Mouse (Mus musculus) hindlimb bud, embryonic 11.5 days (tissue): ENCODE measurements at regions not wholly inside any gene's neighbourhood (a gene's known extent, or its start where the extent isn't known, plus 50 kb on each side); places are given as distances from the start of the nearest gene placed in this dataset.

Source experiments
- DNase-seq: peaks from one replicate; pipeline ENCODE4 v3.0.0-alpha.2; 2012; ENCODE audit warnings: low read depth, low spot score; ENCODE audit errors: extremely low spot score

DNA sequence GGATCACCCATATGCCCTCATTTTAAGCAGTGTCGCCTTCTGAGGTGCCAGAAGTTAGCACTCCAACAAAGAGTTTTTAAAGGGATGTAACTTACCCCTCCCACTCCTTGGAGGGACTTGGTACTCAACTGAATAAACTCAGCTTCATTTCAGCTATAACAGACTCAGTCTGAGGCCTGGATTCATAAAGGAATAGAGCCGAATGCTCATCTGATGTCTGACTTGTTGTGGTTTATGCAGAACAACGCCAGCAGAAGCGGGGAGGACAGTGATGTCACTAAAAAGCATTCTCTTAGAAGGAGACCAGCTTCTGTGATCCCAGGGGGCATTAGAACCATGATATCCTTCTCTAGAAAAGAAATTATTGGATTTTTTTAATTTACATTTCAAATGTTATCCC is 409.0 kb upstream of the Jarid2 start:
- no peak for DNase-seq

DNA sequence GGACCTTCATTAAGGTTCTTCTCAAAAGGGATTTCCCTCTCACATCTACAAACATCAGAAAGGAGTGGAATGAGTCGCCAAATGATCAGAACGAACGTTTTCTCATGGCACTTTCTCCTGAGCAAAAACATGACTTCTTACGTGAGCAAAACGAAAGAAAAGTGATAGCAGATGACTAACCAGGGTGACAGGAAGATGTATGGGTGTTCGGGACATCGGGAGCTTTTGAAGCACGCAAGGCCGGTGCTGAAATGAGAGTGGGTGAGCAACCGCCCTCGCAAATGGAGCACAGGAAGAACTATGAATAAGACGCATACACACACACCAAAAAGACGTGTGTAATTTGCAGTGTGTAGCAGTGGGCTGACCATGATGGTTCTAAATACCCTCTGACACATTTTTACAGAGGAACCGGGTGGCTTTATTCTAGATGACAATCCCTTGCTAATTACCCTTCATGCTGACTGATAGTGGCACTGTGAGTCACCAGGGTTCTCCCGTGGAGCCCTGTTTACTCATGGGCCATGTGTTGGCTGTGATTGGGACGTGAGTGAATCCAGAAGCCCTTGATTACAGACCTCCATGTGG is 408.2 kb upstream of the Jarid2 start:
- DNase-seq = no peak

DNA sequence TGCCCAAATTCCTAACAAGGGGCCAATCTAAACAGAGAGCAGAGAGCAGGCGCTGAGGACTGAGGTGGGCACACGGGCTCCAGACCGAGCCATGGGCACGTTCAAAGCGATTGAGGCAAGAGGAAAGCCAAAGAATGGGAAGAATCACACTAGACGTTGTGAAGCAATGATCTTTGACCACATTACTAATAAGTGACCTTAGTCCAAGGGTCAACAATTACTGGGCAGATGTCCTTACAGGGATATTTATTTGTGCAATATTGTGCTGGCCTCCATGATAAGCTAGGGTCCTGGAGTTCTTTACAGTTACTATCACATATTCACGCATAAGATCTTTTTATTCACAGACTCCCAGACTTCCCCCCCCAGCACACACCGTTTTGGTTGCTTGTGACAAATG is 400.9 kb upstream of the Jarid2 start:
- no peak for DNase-seq

DNA sequence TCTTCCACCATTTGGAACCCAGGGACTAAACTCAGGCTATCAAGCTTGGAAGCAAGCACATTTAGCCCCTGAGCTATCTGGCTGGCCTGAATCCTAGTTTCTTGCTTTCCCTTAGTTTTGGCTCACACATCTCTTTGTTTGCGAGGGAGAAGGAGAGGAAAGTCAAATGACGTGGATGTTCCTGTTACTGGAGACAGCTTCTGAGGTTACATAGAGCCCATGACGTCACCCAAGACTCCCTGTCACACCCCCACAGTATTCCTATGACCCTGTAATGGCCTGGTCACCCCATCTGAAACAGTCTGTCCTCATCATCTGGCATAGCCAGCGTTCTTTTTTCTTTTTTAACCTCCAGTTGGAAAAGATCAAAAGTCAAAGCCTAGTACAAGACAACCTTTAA is 400.1 kb upstream of the Jarid2 start:
- DNase-seq = no peak

DNA sequence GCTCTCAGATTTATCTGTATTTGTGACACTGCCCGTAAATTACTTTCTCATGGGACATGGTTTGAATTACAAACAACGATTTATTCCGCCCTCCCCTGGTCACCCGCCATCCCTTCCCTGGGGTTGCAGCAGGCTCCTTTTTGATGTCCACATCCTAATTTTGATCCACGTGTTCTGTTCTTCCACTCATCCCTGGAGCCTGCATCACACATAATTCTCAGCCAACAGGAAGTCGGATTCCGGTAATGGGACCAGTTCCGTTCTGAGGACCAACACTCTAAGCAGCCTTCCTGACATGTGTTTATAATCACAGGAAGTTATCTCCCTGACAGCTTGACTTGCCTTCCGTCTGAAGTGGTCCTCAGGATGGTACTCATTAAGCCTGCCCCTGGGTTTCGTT is 399.6 kb upstream of the Jarid2 start:
- peak; percentile 30 for DNase-seq

DNA sequence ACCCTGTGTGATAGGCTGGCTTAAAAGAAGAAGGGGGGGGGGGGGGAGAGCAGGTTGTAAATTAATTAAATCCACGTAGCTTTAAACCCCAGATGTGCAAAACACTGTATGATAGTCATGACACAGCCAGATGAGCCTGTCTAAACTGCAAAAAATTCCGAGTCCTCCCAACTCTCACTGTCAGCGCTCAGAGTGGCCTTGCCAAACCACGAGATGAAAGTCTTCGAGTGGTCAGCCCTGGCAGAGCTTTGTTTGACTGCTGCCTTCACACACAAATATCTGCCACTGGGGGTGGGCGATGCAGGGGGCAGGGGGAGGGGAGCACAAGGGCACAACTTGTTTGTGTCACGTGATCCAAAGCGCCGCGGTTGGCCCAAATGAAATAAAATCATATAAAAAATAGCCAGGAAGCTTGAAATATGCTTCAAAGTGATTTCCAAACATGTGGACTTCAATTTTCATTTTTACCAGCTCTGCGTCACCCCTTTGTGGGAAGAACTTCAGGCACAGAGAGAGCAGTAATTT is 396.5 kb upstream of the Jarid2 start:
- DNase-seq = no peak

DNA sequence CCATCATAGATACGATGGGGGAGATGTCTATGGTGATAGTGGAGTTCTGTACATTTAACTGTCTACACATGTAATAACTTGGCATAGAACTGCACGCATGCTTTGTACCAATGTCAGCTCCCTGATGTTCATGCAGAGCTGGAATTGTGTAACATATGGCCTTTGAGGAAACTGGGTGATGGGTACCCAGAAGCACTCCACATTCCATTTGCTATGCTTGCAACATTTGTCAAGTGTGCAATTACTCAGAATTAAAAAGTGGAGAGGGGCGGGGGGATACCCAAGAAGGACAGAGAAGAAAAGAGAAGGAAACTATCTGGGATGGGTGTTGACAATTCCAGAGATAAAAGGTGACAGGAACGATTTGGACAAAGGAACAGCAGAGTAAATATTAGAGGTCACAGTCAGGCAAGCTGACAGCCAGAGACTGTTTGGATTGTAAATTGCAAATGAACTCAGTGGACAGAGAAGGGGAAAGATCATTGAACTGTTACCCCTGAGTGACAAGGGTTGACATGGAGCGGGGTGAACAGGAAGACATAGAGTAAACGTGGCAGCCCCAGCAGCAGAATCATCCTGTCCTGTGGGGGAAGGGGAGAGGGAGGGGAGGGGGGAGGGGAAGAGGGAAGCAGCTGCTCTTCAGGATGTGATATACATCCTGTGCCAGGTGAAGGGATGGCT is 390.1 kb upstream of the Jarid2 start:
- no peak for DNase-seq

DNA sequence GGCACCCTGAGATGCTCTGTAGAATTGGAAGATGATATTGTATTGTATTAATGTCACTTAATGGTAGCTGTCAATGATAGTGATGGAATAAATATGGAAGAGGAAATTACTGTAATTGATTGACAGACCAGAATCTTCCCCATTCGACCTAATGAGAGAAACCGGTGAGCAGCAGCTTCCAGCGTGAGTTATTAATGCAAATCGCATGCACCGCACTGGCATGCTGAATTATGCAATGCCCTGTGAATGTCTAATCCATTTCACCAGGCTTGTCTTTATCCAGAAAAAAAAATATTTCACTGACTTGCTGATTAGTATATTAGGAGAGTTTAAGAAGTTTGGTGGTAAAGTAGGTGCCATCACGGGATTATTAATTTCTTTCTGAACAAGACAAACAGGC is 384.2 kb upstream of the Jarid2 start:
- no peak for DNase-seq

DNA sequence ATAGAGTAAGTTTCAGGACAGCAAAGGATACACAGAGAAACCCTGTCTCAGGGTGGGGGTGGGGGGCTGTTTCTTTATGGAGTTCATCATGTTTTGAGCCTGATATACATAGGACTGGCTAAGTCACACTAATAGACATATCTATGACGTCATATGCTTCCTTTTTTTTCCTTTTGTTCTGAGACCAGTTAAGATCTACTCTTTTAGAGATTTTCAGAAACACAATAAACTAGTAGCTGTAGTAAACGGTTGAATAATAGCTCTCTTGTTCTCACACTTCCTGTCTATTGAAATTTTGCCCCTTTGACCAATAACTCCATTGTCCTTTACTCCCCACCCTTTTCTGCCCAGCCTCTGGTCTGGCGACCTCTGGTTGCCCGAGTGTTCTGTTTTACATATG is 382.6 kb upstream of the Jarid2 start:
- DNase-seq = no peak

DNA sequence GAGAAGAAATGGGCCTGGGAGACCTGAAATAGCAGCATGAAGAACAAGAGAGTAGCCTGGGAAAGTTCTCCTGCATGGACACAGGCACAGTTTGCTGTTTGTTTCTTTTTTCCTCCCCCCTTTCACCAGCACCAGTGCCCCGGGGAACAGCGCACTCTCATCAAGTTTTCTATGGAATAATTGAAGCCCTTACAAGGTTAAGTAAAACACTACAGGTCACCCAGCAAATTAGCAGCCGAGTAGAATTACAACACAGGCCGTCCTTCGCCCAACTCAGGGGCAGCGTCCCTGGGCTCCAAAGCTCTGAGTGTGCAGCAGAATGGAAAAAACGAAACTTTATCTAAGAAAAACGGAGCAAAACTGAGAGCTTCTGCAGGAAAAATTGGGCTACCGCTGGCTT is 381.6 kb upstream of the Jarid2 start:
- DNase-seq = no peak

DNA sequence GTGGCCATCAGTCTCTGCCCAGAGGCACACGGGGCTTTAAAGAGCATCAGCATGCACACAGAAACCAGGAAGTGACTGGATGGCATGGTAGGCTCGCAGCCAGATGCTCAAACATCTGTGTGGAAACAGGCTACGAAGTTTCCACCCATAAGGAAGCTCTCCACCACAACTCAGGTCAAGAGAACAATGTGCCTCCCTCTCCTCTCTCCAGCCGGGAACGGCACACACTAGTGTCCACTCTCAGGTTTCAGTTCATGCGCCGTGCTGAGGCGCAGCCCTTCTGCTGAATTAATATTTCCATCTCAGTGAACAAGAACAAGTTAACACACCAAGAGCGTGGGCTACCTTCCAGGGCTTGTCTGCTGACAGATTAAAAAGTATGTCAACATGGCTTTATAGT is 375.4 kb upstream of the Jarid2 start:
- no peak for DNase-seq

DNA sequence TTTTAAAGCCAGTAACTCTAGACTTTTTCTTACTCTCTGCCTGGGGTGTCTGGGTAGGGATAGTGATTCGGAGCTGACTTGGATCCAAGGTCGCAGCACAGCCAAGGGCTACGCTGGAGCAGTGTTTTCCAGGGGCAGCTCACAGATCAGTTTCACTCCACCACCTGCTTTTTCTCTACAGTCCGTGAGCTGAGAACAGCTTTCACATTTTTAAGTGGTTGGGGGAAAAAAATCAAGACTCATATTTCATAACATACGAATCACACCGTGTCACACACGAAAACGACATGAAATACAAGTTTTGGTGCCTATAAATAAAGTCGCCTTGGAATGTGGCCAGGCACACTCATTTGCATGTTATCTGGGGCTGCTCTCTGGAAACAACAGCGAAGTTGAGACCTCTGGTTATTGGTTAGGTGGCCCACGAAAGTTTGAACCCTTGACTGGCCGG is 373.5 kb upstream of the Jarid2 start:
- DNase-seq = no peak

DNA sequence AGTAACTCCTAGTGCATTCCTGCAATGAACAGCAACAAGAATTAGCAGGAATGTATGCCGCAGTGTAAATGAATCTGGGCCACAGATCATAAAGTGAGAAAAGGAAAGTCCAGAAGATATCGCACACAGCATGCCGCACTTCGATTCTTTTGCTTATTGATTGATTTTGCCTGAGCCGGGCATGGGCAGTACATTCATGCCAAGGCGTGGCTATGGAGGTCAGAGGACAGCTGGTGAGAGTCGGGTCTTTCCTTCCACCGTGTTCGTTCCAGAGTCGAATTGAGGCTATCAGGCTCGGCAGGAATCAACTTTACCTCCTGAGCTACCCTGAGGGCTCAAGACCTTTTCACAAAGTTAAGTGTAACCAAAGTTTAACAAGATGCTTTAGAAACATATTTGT is 372.3 kb upstream of the Jarid2 start:
- no peak for DNase-seq

DNA sequence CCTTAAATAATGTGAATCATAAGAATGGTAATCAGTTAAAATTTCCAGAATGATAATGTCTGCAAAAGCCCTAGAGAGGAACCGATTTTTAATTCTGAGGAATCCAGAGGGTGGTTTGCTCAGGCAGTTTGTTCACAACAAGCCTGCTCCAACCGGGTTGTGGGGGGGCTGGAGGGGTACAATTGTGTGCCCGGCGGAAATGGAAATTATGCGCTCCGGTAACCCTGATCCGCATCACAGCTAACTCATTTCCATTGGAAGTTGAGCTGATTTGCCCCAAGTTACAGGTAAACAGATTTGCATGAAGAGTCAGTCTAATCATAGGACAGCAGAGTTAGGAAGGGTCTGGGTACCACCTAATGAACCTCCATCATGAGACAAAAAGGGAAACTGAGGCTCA is 369.9 kb upstream of the Jarid2 start:
- DNase-seq = no peak

DNA sequence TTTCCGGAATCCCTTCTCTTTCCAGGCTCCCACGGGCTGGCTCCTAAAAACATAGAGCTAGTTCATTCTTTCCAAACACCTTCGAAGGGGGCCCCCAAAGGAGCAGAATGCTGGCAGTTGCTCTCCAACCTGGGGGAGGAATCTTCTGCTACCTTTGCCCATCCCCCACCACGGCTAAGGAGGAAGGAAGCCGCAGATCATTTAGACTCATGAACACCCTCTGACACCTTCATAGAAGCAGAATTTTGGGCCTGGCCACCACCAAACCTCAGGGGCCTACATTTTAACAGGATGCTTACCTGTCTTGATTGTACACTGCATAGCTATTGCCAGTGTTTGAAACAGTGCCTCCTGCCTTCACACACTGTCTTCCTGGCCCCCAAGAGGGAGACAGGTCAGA is 369.3 kb upstream of the Jarid2 start:
- no peak for DNase-seq

DNA sequence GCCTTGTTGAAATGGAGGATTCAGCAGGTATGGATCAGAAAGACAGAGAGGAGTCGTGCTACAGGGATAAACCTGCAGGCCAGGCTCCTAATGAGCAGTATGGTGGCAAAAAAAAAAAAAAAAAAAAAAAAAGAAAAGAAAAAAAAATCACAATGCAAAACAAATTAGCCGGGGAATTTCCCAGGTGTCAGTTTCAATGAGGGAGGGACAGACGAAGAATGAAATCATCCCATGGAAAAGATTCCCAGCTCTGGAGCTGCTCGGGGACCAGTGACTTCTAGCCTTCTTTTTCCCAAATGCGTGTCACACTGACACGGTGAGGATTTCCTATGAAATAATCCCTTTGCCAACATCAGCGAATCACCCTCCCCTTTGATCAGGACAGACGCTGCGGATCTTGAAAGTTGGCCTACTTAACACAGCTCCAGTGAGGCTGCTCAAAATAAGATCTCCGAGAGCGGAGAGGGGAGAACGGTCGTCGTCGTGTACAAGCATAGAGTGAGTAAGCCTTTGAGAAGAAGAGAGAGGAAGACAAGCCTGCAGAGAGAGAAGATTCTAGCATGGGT is 368.5 kb upstream of the Jarid2 start:
- no peak for DNase-seq

DNA sequence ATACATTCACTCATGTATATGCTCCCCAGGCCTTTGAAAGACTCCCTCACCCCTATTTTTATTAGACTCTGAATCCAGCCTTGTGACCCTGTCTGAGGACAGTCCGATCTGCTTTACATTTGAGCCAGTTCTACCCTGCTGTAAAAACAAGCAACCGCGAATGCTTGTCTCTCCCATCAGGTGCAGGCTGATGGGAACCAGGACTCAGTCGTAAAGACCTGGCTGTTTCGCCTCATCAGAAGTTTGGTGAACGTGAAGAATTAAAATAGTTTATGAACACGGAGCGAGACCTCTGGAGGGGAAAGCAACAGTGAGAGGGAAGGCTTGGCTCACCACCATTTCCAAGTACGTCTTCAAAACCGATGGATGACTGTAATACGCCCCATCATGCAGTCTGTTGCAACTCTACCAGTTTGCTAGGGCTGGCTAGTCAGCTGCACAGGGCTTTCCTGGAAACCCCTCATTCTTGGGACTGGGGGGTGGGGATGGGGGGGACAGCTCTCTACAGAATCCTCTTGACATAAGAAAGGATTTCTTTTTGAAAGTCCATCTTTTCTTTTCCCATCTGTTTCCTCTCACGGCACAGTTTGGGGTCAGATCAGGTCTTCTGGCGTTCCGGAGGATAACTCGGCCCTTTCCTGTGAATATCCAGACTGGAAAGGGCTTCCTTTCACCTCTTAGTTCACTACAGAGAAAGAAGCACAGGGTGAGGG is 366.8 kb upstream of the Jarid2 start:
- no peak for DNase-seq

DNA sequence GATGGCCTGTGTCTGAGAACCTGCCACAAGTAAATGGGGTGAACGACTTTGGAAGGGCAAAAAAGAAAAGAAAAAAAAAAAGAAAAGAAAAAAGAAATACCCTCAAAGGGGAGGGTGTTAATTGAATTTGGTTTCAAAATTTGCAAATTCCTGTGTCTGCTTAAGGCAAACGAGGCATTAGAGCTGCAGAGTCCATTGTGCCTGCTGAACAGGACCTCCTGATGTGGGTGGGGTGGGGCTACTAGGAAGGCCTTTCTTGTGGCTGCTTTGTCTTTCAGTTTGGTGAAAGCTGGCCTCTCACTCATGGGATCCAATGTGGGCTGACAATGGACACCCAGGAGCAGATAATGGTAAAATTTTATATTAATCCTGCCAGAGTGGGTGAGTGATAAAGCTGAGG is 366.3 kb upstream of the Jarid2 start:
- DNase-seq = no peak

DNA sequence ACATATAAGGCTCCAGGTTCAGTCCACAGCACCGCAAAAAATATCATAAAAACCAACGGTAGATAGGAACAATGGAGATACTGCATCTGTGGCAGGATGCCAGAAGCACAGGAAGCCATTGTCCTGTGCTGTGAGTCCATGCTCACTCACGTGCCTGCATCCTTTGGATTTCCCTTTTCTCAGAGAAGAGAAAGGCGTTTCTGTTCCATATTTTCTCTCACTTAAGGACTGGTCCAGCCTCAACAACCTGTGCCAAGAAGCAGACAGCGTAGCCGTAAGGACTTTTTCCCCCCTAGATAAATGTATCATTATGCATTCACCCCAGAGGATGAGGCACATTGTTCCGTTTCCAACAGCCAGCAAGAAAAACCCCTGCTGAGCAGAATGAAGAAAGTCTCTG is 360.0 kb upstream of the Jarid2 start:
- DNase-seq = no peak

DNA sequence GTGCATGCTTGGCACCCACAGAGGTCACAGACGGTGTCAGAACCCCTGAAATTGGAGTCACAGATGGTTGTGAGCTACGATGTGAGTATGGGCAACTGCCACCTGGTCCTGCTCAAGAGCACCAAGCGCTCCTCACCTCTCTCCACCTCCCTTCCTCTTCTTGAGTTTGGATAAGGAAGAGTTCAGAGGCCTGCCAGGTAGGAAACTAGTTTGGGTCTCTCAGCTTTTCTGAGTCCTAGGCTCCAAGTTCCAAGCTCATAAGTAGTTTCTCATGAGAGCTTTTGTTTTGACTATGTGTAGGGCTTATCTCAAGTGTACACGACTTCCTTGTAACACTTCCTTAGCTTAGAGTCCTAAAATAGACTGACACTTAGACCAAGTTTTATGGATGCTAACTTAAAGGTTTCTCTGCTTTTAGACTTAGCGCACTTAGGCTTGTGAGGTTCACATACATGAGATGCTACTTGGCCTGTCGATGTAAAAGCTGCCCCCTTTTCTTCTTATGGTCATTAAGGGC is 356.9 kb upstream of the Jarid2 start:
- DNase-seq = no peak

DNA sequence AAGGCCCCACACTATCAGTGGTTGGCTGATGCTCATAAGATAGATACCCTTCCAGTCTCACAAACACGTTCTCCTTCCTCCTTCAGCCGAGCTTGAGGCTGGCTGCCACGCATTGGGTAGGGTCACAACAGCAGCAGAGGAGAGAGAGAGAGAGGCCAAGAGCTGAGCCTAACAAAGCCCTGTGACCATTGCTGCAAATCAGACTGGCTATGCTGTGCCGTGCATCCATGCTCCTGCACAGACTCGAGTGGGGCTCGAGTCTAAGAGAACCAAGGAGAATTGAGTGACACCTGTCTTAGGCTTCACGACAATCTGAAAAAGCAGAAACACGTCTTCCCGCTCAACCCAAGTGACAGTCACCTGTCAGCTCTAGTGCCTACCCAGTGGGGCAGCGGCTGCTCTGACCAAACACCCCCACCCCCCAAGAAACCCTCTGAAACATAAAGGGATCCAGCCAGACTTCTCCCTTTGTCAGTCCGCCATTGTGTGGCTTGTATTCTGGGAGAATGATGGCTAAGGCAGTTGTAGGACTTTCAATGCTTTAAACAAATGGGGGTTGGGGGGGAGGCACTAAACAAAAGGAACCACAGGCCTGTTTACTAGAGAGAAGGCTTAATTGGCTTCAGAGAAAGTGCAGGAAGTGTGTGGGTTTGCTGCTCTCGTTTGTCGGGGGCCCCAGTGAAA is 353.7 kb upstream of the Jarid2 start:
- DNase-seq = no peak
